Mouse (Mus musculus) telencephalon, adult 2 months (tissue): ENCODE measurements around the gene Ckap5.

ENCODE experiments used
- DNase-seq: peaks from one replicate; pipeline ENCODE4 v3.0.0-alpha.2; 2011; ENCODE audit warnings: low read depth, low spot score

Ckap5 gene

DNA sequence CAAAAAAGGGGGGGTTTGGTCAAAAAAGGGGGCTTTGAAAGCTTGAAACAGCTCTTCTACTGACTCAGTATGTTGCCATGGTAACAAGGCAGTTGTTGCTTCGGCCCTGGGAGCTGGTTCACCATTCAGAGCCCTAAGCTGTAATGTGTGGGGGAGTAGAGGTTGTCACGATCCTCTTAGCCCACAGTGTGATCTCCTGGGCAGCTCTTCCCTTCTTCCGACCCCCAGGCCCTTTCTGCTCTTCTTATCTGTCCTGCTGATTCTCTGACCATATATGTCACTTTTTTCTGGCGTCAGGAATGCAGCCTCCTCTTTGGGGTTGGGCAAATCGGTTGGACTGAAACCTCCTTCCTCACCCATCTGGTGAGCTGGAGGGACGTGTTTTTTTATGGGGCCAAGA, 126.3 kb downstream of the Ckap5 start:
- DNase-seq, result no peak

DNA sequence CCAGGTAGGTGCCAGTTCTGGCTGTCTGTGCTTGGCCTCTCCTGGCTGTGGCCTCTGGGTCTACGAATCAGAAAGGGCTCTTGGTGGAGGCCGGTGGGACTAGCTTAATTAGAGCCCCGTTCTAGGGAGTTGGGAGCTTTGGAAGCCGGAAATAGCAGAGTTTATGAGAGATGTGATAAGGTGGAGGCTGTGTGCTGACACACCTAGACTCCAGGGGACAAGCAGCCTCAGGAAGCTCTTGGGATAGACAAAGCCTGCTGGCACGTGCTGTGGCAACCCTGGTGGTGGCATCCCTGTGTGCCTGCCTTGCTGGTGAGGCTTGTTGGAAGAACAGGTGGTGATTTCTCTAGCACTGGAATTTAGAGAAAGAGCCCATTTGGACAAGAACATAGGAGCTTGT, 128.8 kb downstream of the Ckap5 start:
- no peak for DNase-seq

DNA sequence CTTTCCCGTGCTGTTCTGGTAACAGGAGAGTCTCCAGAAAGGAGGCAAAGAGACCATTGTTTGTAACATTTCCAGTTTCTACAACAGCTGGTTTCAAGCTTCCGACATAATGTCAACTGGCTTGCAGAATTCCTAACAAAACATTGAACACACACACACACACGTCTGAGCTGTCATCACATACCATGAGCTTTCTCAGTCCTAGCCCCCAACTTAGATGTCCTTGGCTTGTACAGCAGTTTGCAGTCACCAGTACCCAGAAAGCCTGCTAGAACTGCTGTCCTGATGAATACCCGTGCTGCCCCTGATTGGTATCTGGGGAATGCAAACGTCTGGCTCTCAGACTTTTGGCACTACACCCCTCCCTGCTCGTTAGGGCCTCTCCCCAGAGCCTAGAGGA, 129.3 kb downstream of the Ckap5 start:
- DNase-seq, result no peak

DNA sequence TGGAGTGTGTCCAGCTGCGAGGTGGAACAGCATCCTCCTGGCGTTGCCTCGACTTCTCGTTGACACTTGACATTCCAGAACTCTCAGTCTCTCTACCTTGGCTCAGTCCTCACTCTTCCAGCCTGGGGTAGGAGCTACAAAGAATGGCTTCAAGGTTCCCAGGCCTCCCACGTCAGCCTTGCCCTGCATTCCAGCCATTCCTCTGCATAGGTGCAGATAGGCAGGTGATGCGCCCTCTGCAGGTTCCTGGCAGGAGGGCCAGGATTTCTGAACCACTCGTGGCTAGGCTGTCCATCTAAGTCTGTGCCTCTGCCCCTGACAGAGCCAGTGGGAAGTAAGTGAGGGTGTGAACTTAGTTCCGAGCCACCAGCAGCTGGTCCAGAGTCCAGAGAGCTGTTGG, 130.2 kb downstream of the Ckap5 start:
- no peak for DNase-seq

DNA sequence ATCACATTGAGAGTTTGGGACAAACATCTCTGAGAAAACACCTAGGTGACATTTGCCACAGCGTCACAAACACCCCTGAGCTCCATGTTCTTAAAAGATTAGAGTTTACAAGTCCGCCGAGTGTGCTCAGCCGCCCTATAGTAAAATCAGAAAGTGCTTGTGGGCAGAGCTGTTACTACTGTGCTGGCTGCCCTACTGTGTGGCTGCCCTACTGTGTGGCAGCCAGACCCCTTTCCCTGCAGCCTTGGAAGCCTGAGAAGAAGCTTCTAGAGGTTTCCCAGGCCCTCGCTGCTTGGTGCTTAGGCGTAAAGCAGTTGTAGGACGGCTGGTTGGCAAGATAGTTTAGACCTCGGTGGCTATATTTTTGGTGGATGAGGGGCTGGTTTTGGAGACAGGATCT, 133.1 kb downstream of the Ckap5 start:
- no peak for DNase-seq

DNA sequence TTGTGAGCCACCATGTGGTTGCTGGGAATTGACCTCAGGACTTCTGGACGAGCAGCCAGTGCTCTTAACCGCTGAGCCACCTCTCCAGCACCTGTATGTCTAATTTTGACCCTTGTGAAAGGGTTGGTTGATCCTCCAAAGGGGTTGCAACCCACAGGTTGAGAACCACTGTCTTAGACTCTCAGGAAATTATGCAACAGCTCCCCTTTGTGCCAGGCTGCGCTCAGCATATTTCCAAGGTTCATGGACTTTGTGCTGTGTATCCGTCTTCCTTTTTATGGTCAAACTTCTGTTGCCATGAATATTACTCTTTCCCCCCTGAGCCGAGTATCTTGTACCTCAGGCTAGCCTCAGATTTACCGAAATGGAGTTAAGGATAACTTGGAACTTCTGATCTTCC, 134.4 kb downstream of the Ckap5 start:
- DNase-seq, result no peak

DNA sequence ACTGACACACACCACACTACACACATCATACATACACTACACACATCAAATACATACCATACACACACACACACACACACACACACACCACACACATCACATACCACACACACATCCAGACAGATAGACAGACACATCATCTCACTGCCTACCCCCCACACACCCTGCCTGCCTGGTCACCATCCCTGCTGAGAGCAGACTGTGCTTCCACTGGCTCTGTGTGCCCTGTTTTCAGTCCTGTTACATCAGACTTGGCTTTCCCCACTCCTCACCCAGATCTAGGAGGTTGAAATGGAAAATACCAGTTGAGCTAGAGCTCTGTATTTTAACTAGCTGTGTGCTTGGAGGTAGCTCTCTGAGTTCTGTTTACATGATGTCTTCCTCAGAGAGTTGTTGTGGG, 138.2 kb downstream of the Ckap5 start:
- no peak for DNase-seq

DNA sequence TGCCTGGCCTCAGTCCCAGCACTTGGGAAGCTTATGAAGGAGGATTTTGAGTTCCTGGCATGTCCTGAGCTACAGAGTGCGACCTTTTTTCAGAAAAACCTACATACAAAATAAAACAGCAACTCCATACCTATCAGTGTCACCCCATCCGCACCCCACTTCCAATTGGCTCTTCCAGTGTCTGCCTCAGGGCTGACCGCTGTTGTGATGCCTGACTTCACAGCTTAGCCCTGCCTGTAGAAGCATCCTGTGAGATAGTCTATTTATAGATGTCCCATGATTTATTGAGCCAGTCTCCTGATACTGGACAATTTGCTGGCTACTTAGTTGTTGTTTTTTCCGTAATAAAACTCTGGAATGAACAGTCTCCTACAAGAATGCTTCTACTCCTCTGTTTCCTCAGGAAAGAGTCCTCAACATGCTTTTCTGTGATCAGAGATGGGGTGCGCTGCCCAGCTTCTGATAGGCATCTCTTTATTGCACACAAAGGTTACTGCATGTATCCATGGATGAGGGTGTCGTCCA, 139.9 kb downstream of the Ckap5 start:
- DNase-seq, result no peak

DNA sequence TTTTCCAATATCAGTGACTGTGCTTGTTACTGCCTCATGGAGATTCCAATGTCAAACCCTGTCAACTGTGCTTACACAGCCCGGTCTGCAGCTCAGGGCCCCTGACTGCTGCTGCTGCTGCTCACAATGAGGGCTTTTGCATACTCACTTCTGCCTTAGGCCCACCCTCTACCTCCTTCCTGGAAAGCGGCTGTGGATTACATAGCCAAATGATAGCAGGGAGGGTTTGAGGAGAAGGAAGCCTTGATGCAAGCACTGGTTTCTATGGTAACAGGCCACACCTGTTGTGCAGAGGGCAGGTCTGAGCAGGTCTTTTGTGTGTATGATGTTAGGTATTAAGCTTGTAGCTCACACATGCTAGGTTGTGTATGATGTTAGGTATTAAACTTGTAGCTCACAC, 141.2 kb downstream of the Ckap5 start:
- DNase-seq, result no peak

DNA sequence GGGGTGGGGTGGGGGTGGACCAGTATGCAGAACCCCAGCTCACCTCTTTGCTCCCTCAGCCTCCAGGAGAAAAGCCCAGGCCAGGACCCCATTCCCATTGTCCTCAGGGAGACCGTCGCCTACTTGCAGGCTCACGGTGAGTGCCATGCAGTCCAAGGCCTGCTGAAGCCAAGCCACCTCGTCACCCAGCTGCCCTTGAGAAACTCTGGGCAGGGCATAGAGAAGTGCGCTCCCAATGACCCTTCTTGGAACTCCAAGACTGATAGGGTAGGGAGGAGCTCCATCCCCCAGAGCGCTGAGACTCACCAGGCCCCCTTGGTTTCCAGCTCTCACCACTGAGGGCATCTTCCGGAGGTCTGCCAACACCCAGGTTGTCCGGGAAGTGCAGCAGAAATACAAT, 142.8 kb downstream of the Ckap5 start:
- DNase-seq, result no peak

DNA sequence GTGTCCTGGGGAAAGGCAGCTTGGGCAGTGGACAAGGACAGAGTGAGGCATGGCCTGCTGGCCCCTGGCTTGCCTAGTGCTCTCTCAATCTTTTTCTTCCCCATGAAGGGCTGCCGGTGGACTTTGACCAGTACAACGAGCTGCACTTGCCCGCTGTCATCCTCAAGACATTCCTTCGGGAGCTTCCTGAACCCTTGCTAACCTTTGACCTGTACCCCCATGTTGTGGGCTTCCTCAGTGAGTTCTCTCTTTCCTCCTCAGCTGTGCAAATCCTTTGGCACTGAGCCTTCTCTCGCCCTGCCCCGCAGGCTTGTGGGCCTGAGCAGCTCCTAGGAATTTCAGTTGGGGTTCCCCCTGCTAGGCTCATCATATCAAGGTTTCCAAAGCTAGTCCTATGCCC, 143.5 kb downstream of the Ckap5 start:
- DNase-seq, result no peak
